ENCODE assay signal across 8 mouse cellular contexts in the genomic region with DNA sequence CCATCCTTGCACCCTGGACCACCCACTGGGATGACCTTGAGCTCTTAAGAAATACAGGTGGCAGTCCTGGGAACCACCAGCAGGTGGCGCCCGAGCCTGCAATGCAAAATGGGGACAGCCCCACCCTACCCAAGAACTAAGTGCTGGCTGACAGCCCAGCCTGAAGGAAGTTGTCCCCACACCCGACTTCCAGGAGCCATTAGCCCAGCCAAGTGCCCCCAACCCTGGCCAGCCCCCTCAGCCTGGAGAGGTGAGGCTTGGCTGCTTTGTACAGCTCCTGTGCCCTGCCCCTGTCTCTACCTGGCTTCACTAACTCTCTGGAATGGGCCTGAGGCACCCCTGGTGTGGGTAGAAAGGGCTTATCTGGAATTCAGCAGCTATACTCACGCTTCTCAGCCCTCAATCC. TPM values are rescaled to one million over a fixed set of nuclear protein-coding genes. Genes with fewer than 3 reads are reported as not detected.
DNase-seq lines count a peak whose midpoint lies in the region; ATAC-seq and TF ChIP-seq lines count a peak whose summit lies in the region.

No protein-coding gene starts in this region.

- no peaks in the 10 kb centered on the region for H3K27me3 ChIP-seq in hindbrain, postnatal 0 days (ENCODE audit: insufficient read depth, low read length)
- no peaks in the 10 kb centered on the region for H3K27me3 ChIP-seq in megakaryocyte, embryonic 14.5 days (replicated peaks)

- 13% methylated on average over 4 of the region's 4 CpGs for WGBS in hindbrain, postnatal 0 days

- peak; percentile 57 for ATAC-seq in hindbrain, postnatal 0 days

- H3K27ac ChIP-seq in gastrocnemius, adult 2 months = peak overlapping the region; percentile 67
- peak overlapping the region; percentile 54 for H3K27ac ChIP-seq in hindbrain, postnatal 0 days
- H3K27ac ChIP-seq in left cerebral cortex, adult 2 months = peak overlapping the region; percentile 78

- peak overlapping the region; percentile 8; the same call in 1 of the 2 replicates for H3K4me3 ChIP-seq in gastrocnemius, adult 2 months
- no peak overlapping the region for H3K4me3 ChIP-seq in hindbrain, postnatal 0 days (ENCODE audit: low read length)
- H3K4me3 ChIP-seq in left cerebral cortex, adult 2 months = no peak overlapping the region
- H3K4me3 ChIP-seq in megakaryocyte, embryonic 14.5 days (replicated peaks) = peak overlapping the region; percentile 47

- peak; percentile 98 for TF ChIP-seq CTCF in gastrocnemius, adult 2 months (IDR thresholded peaks at IDR 0.05)
- peak; percentile 95 for TF ChIP-seq CTCF in hindbrain, postnatal 0 days (IDR thresholded peaks at IDR 0.05; ENCODE audit: low read depth)
- peak; percentile 100 for TF ChIP-seq CTCF in left cerebral cortex, adult 2 months (IDR thresholded peaks at IDR 0.05)

- intact Hi-C loops in gastrocnemius, adult 2 months (cut with DNase I) = loop anchor here (2.0 to 5.0 kb wide), 2 partner anchors 35 to 232 kb away; a partner anchor contains a TSS
- intact Hi-C loops in left cerebral cortex, adult 2 months (cut with DNase I) = loop anchor here (2.0 to 5.0 kb wide), 3 partner anchors 36 to 232 kb away; a partner anchor contains a TSS

- no peaks in the 10 kb centered on the region for H3K9me3 ChIP-seq in hindbrain, postnatal 0 days (ENCODE audit: low read length)
- no peaks in the 10 kb centered on the region for H3K9me3 ChIP-seq in megakaryocyte, embryonic 14.5 days

- no peak overlapping the region for H3K9ac ChIP-seq in hindbrain, postnatal 0 days (replicated peaks; ENCODE audit: low read length)

- peaks cover 22% of the 10 kb centered on the region for H3K4me1 ChIP-seq in hindbrain, postnatal 0 days (ENCODE audit: insufficient read depth, low read length)
- peaks cover 71% of the 10 kb centered on the region for H3K4me1 ChIP-seq in megakaryocyte, embryonic 14.5 days

- DNase-seq in WW6 (ENCODE audit: low read depth, low spot score) = peak; percentile 86
- peak; percentile 82 to 86 for DNase-seq in cerebellum, postnatal 4 days (ENCODE audit: low spot score in 2 of 2)
- DNase-seq in gastrocnemius, adult 2 months = peak; percentile 92
- peak; percentile 93 for DNase-seq in hindbrain, postnatal 0 days (ENCODE audit: low spot score)
- peak; percentile 84 to 88 for DNase-seq in left cerebral cortex, adult 2 months (ENCODE audit: extremely low spot score in 1 of 2, low spot score in 2 of 2)
- DNase-seq in right cerebral cortex, postnatal 14 days = peak; percentile 93
- peak; percentile 93 for DNase-seq in urinary bladder, postnatal 25 days (ENCODE audit: low spot score)

- no peaks in the 10 kb centered on the region for H3K36me3 ChIP-seq in hindbrain, postnatal 0 days (ENCODE audit: insufficient read depth, low read length)
- peaks cover 94% of the 10 kb centered on the region for H3K36me3 ChIP-seq in megakaryocyte, embryonic 14.5 days (replicated peaks; ENCODE audit: low read length)

- H3K4me2 ChIP-seq in hindbrain, postnatal 0 days (ENCODE audit: low read depth, low read length) = no peak overlapping the region

RNA-seq across cellular contexts. Expression of a gene that starts 4.1 kb away (rescaled TPM):
- under 1 TPM; 0.08 to 0.39 TPM for total RNA-seq in gastrocnemius, adult 2 months (2021)
- 2.6 and 4.7 TPM in 2 replicates for total RNA-seq in hindbrain, postnatal 0 days (2014; rRNA removed)
- 0.40 and 0.49 TPM in 2 replicates for polyA plus RNA-seq in hindbrain, postnatal 0 days (2015; fragmentation: Nextera tagmentation; extraction: Ambion mirVana)
- total RNA-seq in left cerebral cortex, adult 2 months (2021) = 1 to 10 TPM in 1 of 2 experiments, under 1 TPM in 1; 0.95 to 2.2 TPM
- 0.45 and 0.73 TPM in 2 replicates for polyA plus RNA-seq in megakaryocyte, embryonic 14.5 days (2012; ENCODE audit: insufficient read depth, low replicate concordance)

RNA-seq across cellular contexts. Expression of a gene that starts 9.9 kb away (rescaled TPM):
- total RNA-seq in gastrocnemius, adult 2 months (2021) = 10 to 100 TPM; 17.8 to 20.3 TPM
- total RNA-seq in hindbrain, postnatal 0 days (2014; rRNA removed) = 71.5 and 84.9 TPM in 2 replicates
- polyA plus RNA-seq in hindbrain, postnatal 0 days (2015; fragmentation: Nextera tagmentation; extraction: Ambion mirVana) = 114 and 121 TPM in 2 replicates
- 10 to 100 TPM; 84.6 to 88.2 TPM for total RNA-seq in left cerebral cortex, adult 2 months (2021)
- 306 and 351 TPM in 2 replicates for polyA plus RNA-seq in megakaryocyte, embryonic 14.5 days (2012; ENCODE audit: insufficient read depth, low replicate concordance)

RNA-seq across cellular contexts. Expression of a gene that starts 36.6 kb away (rescaled TPM):
- 10 to 100 TPM; 25.8 to 29.9 TPM for total RNA-seq in gastrocnemius, adult 2 months (2021)
- total RNA-seq in hindbrain, postnatal 0 days (2014; rRNA removed) = 54.7 and 65.6 TPM in 2 replicates
- 18.2 and 21.8 TPM in 2 replicates for polyA plus RNA-seq in hindbrain, postnatal 0 days (2015; fragmentation: Nextera tagmentation; extraction: Ambion mirVana)
- total RNA-seq in left cerebral cortex, adult 2 months (2021) = 10 to 100 TPM; 60.9 to 65.6 TPM
- 73.0 and 95.0 TPM in 2 replicates for polyA plus RNA-seq in megakaryocyte, embryonic 14.5 days (2012; ENCODE audit: insufficient read depth, low replicate concordance)

RNA-seq across cellular contexts. Expression of a gene that starts 52.6 kb away (rescaled TPM):
- total RNA-seq in gastrocnemius, adult 2 months (2021) = 10 to 100 TPM; 11.2 to 13.1 TPM
- total RNA-seq in hindbrain, postnatal 0 days (2014; rRNA removed) = 36.2 and 44.6 TPM in 2 replicates
- 72.3 and 75.9 TPM in 2 replicates for polyA plus RNA-seq in hindbrain, postnatal 0 days (2015; fragmentation: Nextera tagmentation; extraction: Ambion mirVana)
- total RNA-seq in left cerebral cortex, adult 2 months (2021) = 10 to 100 TPM; 19.9 to 20.2 TPM
- 7.5 and 18.1 TPM in 2 replicates for polyA plus RNA-seq in megakaryocyte, embryonic 14.5 days (2012; ENCODE audit: insufficient read depth, low replicate concordance)

RNA-seq across cellular contexts. Expression of a gene that starts 54.4 kb away (rescaled TPM):
- total RNA-seq in gastrocnemius, adult 2 months (2021) = 10 to 100 TPM in 1 of 2 experiments, 1 to 10 TPM in 1; 3.6 to 11.8 TPM
- total RNA-seq in hindbrain, postnatal 0 days (2014; rRNA removed) = 35.3 and 42.7 TPM in 2 replicates
- polyA plus RNA-seq in hindbrain, postnatal 0 days (2015; fragmentation: Nextera tagmentation; extraction: Ambion mirVana) = 60.1 and 65.0 TPM in 2 replicates
- total RNA-seq in left cerebral cortex, adult 2 months (2021) = 10 to 100 TPM; 50.1 to 71.0 TPM
- polyA plus RNA-seq in megakaryocyte, embryonic 14.5 days (2012; ENCODE audit: insufficient read depth, low replicate concordance) = 23.3 and 30.5 TPM in 2 replicates

Comparison
In these comparisons a context has a peak if more than half of its experiments do, and no peak if none do; other contexts are left out.
1. H3K4me3 ChIP-seq: peak in gastrocnemius, adult 2 months (single experiment) and megakaryocyte, embryonic 14.5 days (single experiment); none in hindbrain, postnatal 0 days (single experiment) and left cerebral cortex, adult 2 months (single experiment).
2. Peak in every context shown above with its lines, with median percentiles within 50 percentile points of each other: DNase-seq, H3K27ac ChIP-seq and CTCF ChIP-seq.